Mouse (Mus musculus): ENCODE measurements around the gene Nme1.

- TF ChIP-seq MYOG (IDR thresholded peaks at IDR 0.05; ENCODE audit: control insufficient read depth in 1 of 3, insufficient read depth in 1 of 3, insufficient read length in 2 of 3, low read depth in 2 of 3) (no peak), POLR2A (IDR thresholded peaks at IDR 0.05; ENCODE audit: insufficient read length, low read depth) (no peak), TCF12 (IDR thresholded peaks at IDR 0.05; ENCODE audit: insufficient read depth, poor library complexity, severe bottlenecking) (no peak), POLR2AphosphoS2 (IDR thresholded peaks at IDR 0.05; ENCODE audit: insufficient read length, low read depth) (no peak), USF1 (IDR thresholded peaks at IDR 0.05; ENCODE audit: low read depth) (no peak), MYOD1 (IDR thresholded peaks at IDR 0.05; ENCODE audit: control insufficient read depth in 1 of 3, insufficient read length in 2 of 3, low read depth in 2 of 3) (no peak), MAX (IDR thresholded peaks at IDR 0.05; ENCODE audit: low read depth) (no peak), E2F4 (IDR thresholded peaks at IDR 0.05; ENCODE audit: insufficient read depth) (no peak), TCF3 (IDR thresholded peaks at IDR 0.05; ENCODE audit: insufficient read length, low read depth) (no peak), CEBPB (IDR thresholded peaks at IDR 0.05; ENCODE audit: insufficient read depth, poor library complexity, severe bottlenecking) (no peak)
Observed at GRCm38 (mm10) chr11:93907839-93908238, 60.5 kb downstream of the Nme1 start.
